Mouse (Mus musculus) liver, adult 2 months (tissue): ENCODE data around the gene Gm17949.

Experiments used
- CTCF ChIP-seq: fragments of 200-500 bp; IDR thresholded peaks from 2 replicates; pipeline ENCODE4 v1.5.1; 2011; ENCODE audit warnings: low read depth, low read length, control low read depth
- POLR2A ChIP-seq: fragments of 200-500 bp; IDR thresholded peaks from 2 replicates; pipeline ENCODE4 v1.6.1; 2011; ENCODE audit warnings: low read length, control low read depth; ENCODE audit not compliant: insufficient read depth; ENCODE audit errors: extremely low read depth

- TF ChIP-seq CTCF (no peak), POLR2A (no peak)
These were observed 59.0 kb downstream of the Gm17949 start for GRCm38 (mm10) chr17:57070272-57070671.
